Mouse (Mus musculus): ENCODE results near the gene Acot11.

GRCm38 (mm10) chr4:106847591-106848289 lies 42.9 kb upstream of the Acot11 start:
- no peak for TF ChIP-seq POLR2A (IDR thresholded peaks at IDR 0.05; ENCODE audit: control insufficient read depth, extremely low read depth, insufficient read depth, low read length, poor library complexity)
- no peak for TF ChIP-seq CTCF (IDR thresholded peaks at IDR 0.05; ENCODE audit: borderline replicate concordance, control insufficient read depth, extremely low read depth, insufficient read depth, low read length, poor library complexity)
